Mouse (Mus musculus) kidney, embryonic 15.5 days (tissue): ENCODE data around the gene Ess2. TPM values are rescaled to one million over a fixed set of nuclear protein-coding genes. Genes with fewer than 3 reads are reported as not detected.
"Not testable (repeated sequence)": the region's sequence is repeated elsewhere in the genome, so short reads cannot be mapped to it uniquely, and the experiment has no call there.

Experiments
- ATAC-seq: fragments of 200-750 bp; cut with Nextera tagmentation; replicated peaks from 2 replicates; pipeline ENCODE4 v1.8.0; 2017; ENCODE audit warnings: moderate TSS enrichment; ENCODE audit not compliant: low FRiP score
- H3K27ac ChIP-seq: fragments of 300-500 bp; sonication (generic); 2 replicates; pipeline ENCODE4 v1.5.1; 2015; ENCODE audit warnings: mild to moderate bottlenecking, inconsistent platforms
- H3K27me3 ChIP-seq: fragments of 300-500 bp; sonication (generic); 2 replicates; pipeline ENCODE4 v1.6.1; 2015; ENCODE audit warnings: inconsistent platforms
- H3K36me3 ChIP-seq: fragments of 300-500 bp; sonication (generic); 2 replicates; pipeline ENCODE4 v1.6.1; 2015; ENCODE audit warnings: inconsistent platforms
- H3K4me1 ChIP-seq: fragments of 300-500 bp; sonication (generic); 2 replicates; pipeline ENCODE4 v1.6.1; 2015; ENCODE audit warnings: inconsistent platforms
- H3K4me2 ChIP-seq: fragments of 300-500 bp; sonication (generic); 2 replicates; pipeline ENCODE4 v1.6.1; 2015; ENCODE audit warnings: moderate library complexity, mild to moderate bottlenecking, inconsistent platforms
- H3K4me3 ChIP-seq: fragments of 300-500 bp; sonication (generic); replicated peaks from 2 replicates; pipeline ENCODE4 v1.5.1; 2015; ENCODE audit warnings: mild to moderate bottlenecking, inconsistent platforms
- H3K9ac ChIP-seq: fragments of 300-500 bp; sonication (generic); 2 replicates; pipeline ENCODE4 v1.6.1; 2015; ENCODE audit warnings: mild to moderate bottlenecking, inconsistent platforms
- H3K9me3 ChIP-seq: fragments of 300-500 bp; sonication (generic); replicated peaks from 2 replicates; pipeline ENCODE4 v1.6.1; 2016; ENCODE audit warnings: inconsistent platforms
- WGBS: fragments of 180-500 bp; shearing (Covaris S2); methylation state at CpG from one replicate; pipeline ENCODE4 v1.1.7; 2015; ENCODE audit warnings: mixed read lengths; 5-methylcytosine and 5-hydroxymethylcytosine counted together
- polyA plus RNA-seq: library from polyadenylated mRNA; unstranded; fragments of >200 nt; fragmentation: Nextera tagmentation; extraction: Ambion mirVana; gene quantifications from 2 replicates; pipeline ENCODE4 v1.2.1, GENCODE M21; 2015

The Ess2 gene
- 39.0 and 42.3 TPM in 2 replicates for polyA plus RNA-seq

DNA sequence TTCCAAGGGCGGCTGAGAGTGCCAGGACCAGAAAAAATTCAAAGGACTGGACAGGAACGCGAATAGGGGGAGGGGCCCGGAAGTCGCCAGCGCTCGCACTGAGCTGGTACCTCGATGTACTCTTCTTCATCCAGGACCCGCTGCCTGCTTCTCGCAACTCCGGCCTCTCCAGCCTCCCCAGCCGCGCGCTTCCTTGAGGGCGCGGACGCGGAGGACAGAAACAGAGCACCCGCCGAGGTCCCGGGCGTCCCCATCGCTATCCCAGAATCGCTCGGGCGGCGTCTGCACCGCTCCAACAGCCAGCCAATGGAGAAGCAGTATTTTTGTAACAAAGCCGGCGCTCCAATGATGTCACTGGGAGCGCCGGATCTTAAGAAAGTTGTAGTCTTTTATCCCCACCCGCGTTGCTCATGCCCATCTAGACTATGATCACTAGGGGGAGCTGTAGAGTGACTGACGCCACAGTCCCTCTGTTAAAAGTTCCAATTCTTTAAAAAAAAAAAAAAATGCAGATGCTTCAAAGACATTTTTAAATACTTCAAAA lies at the start of gene Ess2:
Gene Ess2, minus strand, starts transcription at position 297 of the 544 bp plus-strand sequence.
- ATAC-seq: peak; percentile 90
- Histone ChIP-seq H3K4me3 (peak within 1 kb of the TSS; percentile 94), H3K9ac (peak within 1 kb of the TSS; percentile 73), H3K4me2 (peak within 1 kb of the TSS; percentile 91), H3K36me3 (peaks cover 33% of the 10 kb centered on the region), H3K27me3 (peaks cover 46% of the 10 kb centered on the region), H3K27ac (peak within 1 kb of the TSS; percentile 63; the same call in 1 of the 2 replicates), H3K4me1 (peaks cover 23% of the 10 kb centered on the region), H3K9me3 (no peaks in the 10 kb centered on the region)
- WGBS: under 1% methylated on average over 35 of the region's 35 CpGs

GRCm38 (mm10) chr16:17956052-17956638 lies 45.0 kb upstream of the Ess2 start:
- not testable (repeated sequence) for ATAC-seq, H3K9me3 ChIP-seq, H3K9ac ChIP-seq, H3K4me1 ChIP-seq, H3K4me2 ChIP-seq, H3K36me3 ChIP-seq, H3K27ac ChIP-seq, H3K4me3 ChIP-seq, H3K27me3 ChIP-seq
- 95% methylated on average over 17 of the region's 17 CpGs for WGBS

- H3K4me3 ChIP-seq: no peak overlapping the region
- H3K9me3 ChIP-seq: no peaks in the 10 kb centered on the region
- no peaks in the 10 kb centered on the region for H3K4me1 ChIP-seq
- H3K4me2 ChIP-seq: no peak overlapping the region
- no peak overlapping the region for H3K27ac ChIP-seq
- no peaks in the 10 kb centered on the region for H3K36me3 ChIP-seq
- WGBS: 93% methylated on average over 3 of the region's 4 CpGs
- no peak for ATAC-seq
- H3K27me3 ChIP-seq: no peaks in the 10 kb centered on the region
- no peak overlapping the region for H3K9ac ChIP-seq
These were observed 40.5 kb upstream of the Ess2 start for GRCm38 (mm10) chr16:17951618-17952017.

- H3K27ac ChIP-seq: no peak overlapping the region
- no peak overlapping the region for H3K4me2 ChIP-seq
- no peak overlapping the region for H3K9ac ChIP-seq
- no peaks in the 10 kb centered on the region for H3K27me3 ChIP-seq
- no peaks in the 10 kb centered on the region for H3K36me3 ChIP-seq
- 0 out of 2 replicates have a peak, but pooled peaks cover 5% of the 10 kb centered on the region for H3K4me1 ChIP-seq
- no peak for ATAC-seq
- 78% methylated on average over 4 of the region's 4 CpGs for WGBS
- H3K4me3 ChIP-seq: no peak overlapping the region
- no peaks in the 10 kb centered on the region for H3K9me3 ChIP-seq
These were observed 38.9 kb upstream of the Ess2 start for GRCm38 (mm10) chr16:17950068-17950467.

DNA sequence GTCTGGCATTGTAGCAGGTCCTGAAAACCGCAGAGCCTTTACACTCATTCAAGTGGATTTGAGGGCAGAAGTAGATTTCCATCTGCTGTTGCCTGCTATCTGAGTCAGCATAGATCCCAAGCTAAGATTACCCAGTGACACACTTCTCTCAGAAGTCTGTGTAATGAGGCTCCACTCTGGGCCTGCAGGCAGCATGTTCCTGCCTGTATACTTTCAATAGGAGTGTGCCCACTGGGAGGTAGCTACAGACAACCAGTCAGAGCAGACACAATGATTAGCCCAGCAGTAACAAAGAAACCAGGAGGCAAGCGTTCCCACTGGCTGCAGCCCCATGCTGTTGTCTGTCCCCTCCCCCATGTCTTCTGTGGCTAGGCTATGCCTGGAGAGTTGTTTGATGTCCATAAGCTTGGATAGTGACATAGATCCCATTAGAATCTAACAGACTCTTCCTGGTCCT lies 38.3 kb upstream of the Ess2 start:
- H3K9me3 ChIP-seq: no peaks in the 10 kb centered on the region
- H3K36me3 ChIP-seq: no peaks in the 10 kb centered on the region
- no peaks in the 10 kb centered on the region for H3K27me3 ChIP-seq
- no peak overlapping the region for H3K4me3 ChIP-seq
- no peak for ATAC-seq
- no peak overlapping the region for H3K27ac ChIP-seq
- 0 out of 2 replicates have a peak, but pooled peaks cover 5% of the 10 kb centered on the region for H3K4me1 ChIP-seq
- H3K9ac ChIP-seq: no peak overlapping the region
- 40% methylated on average over 2 of the region's 2 CpGs for WGBS
- no peak overlapping the region for H3K4me2 ChIP-seq

- no peak overlapping the region for H3K4me3 ChIP-seq
- 0 out of 2 replicates have a peak, but pooled peaks cover 5% of the 10 kb centered on the region for H3K4me1 ChIP-seq
- no peaks in the 10 kb centered on the region for H3K27me3 ChIP-seq
- H3K4me2 ChIP-seq: 0 out of 2 replicates have a peak overlapping the region, but pooled peaks have one; percentile 19
- H3K9ac ChIP-seq: no peak overlapping the region
- H3K27ac ChIP-seq: peak overlapping the region; percentile 71
- ATAC-seq: peak; percentile 92
- no peaks in the 10 kb centered on the region for H3K9me3 ChIP-seq
- WGBS: 42% methylated on average over 7 of the region's 7 CpGs
- H3K36me3 ChIP-seq: no peaks in the 10 kb centered on the region
These were observed 34.1 kb upstream of the Ess2 start for GRCm38 (mm10) chr16:17945081-17945831.

DNA sequence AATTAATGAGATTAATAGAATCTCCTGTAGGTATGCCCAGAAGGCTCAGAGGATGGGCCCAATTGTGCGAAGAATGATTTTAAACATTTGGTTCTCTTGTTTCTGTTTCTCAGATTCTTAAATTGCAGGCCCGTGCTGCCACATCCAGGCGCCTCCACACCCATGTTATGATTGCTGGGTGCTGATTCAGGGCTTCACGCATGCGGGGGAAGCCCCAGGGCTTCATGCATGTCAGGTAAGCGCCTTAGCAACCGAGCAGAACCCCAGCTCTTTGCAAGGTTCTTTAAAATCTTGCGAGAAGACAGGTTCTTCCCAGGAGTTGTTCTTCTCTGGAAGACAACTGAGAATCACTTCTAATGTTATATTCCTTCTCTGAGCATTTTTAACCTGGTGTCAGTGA lies 32.3 kb upstream of the Ess2 start:
- Histone ChIP-seq H3K9me3 (no peaks in the 10 kb centered on the region), H3K36me3 (no peaks in the 10 kb centered on the region)
- WGBS: 63% methylated on average over 8 of the region's 8 CpGs

DNA sequence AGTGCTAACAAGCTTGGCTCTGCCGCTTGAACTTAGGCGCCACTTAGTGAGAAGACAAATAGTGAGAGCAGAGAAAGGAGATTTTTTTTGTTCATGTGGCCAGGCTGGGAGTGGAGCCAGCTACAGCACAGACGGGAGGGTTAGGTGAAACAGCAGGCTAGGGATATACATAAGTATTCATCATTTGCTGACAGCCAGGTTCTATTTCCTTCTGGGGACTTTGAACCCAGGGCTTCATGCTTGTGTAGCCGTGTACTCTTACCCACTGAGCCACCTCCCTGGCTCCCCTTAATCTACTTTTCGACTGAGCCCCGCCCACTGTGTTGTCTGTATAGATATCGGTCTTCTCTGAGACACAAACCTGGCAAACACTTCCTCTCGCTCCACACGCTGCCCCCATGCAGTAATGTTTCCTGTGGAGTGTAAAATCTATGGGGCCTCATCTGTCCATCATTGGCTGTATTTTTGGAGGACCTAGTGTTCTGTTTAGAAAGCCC lies 28.2 kb upstream of the Ess2 start:
- Histone ChIP-seq H3K9ac (no peak overlapping the region), H3K27ac (no peak overlapping the region), H3K36me3 (no peaks in the 10 kb centered on the region), H3K9me3 (no peaks in the 10 kb centered on the region), H3K27me3 (peaks cover 19% of the 10 kb centered on the region; the same call in 1 of the 2 replicates), H3K4me2 (no peak overlapping the region), H3K4me1 (peaks cover 6% of the 10 kb centered on the region; the same call in 1 of the 2 replicates), H3K4me3 (no peak overlapping the region)
- 55% methylated on average over 9 of the region's 9 CpGs for WGBS
- no peak; the same call in 1 of the 2 replicates for ATAC-seq

More for the DNA sequence above, 32.3 kb upstream of the Ess2 start:
- H3K4me1 ChIP-seq: peaks cover 11% of the 10 kb centered on the region; the same call in 1 of the 2 replicates
- ATAC-seq: no peak
- H3K4me2 ChIP-seq: no peak overlapping the region
- H3K4me3 ChIP-seq: no peak overlapping the region
- H3K27me3 ChIP-seq: no peaks in the 10 kb centered on the region
- H3K9ac ChIP-seq: no peak overlapping the region
- H3K27ac ChIP-seq: no peak overlapping the region

- peaks cover 6% of the 10 kb centered on the region; the same call in 1 of the 2 replicates for H3K4me1 ChIP-seq
- H3K9me3 ChIP-seq: no peaks in the 10 kb centered on the region
- ATAC-seq: peak; percentile 88
- no peaks in the 10 kb centered on the region for H3K36me3 ChIP-seq
- no peak overlapping the region for H3K4me2 ChIP-seq
- no peak overlapping the region for H3K27ac ChIP-seq
- H3K27me3 ChIP-seq: peaks cover 19% of the 10 kb centered on the region; the same call in 1 of the 2 replicates
- WGBS: 15% methylated on average over 7 of the region's 7 CpGs
- H3K4me3 ChIP-seq: no peak overlapping the region
- no peak overlapping the region for H3K9ac ChIP-seq
These were observed 27.7 kb upstream of the Ess2 start for GRCm38 (mm10) chr16:17938821-17939220.

GRCm38 (mm10) chr16:17938187-17938586 lies 27.0 kb upstream of the Ess2 start:
- H3K9ac ChIP-seq: no peak overlapping the region
- no peaks in the 10 kb centered on the region for H3K36me3 ChIP-seq
- H3K27me3 ChIP-seq: peaks cover 19% of the 10 kb centered on the region; the same call in 1 of the 2 replicates
- H3K27ac ChIP-seq: no peak overlapping the region
- H3K4me2 ChIP-seq: no peak overlapping the region
- WGBS: 75% methylated on average over 7 of the region's 7 CpGs
- no peak for ATAC-seq
- H3K4me1 ChIP-seq: peaks cover 6% of the 10 kb centered on the region; the same call in 1 of the 2 replicates
- no peak overlapping the region for H3K4me3 ChIP-seq
- H3K9me3 ChIP-seq: no peaks in the 10 kb centered on the region

DNA sequence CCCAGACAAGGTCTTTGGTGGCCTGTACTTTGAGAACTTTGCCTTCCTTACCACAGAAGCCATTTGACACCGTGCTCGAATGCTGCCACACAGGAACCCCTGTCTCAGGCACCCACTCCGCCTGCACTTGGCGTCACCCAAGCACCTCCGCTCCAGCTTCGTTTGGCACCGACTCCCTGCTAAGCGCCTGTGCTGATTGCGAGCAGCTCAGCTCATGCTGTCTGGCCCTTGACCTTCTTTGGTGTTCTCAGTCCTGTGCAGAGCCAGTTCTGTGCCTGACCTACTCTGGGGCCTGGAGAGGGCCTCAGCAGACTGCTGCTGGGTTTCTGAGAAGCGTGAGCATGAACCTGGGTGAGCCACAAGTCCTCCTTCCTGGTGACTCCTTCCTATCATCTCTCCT lies 25.6 kb upstream of the Ess2 start:
- Histone ChIP-seq H3K36me3 (no peaks in the 10 kb centered on the region), H3K4me3 (no peak overlapping the region), H3K4me1 (peaks cover 6% of the 10 kb centered on the region; the same call in 1 of the 2 replicates), H3K9me3 (no peaks in the 10 kb centered on the region), H3K9ac (no peak overlapping the region), H3K27ac (no peak overlapping the region), H3K27me3 (peaks cover 19% of the 10 kb centered on the region; the same call in 1 of the 2 replicates), H3K4me2 (no peak overlapping the region)
- no peak for ATAC-seq
- 78% methylated on average over 10 of the region's 10 CpGs for WGBS
